Mouse (Mus musculus): Measurements from ENCODE around the gene Ppp2r1a.

Ppp2r1a gene

GRCm38 (mm10) chr17:20944985-20945891 lies at the start of gene Ppp2r1a:
TSS of gene Ppp2r1a (plus strand) at chr17:20945311.
- DNase-seq (ENCODE audit: low read depth) = peak; percentile 98

GRCm38 (mm10) chr17:20904991-20905390 lies 40.1 kb upstream of the Ppp2r1a start, which contains the start of gene Vmn1r231:
TSS of gene Vmn1r231 (minus strand) at chr17:20905091.
- DNase-seq (ENCODE audit: low read depth) = no peak

- DNase-seq (ENCODE audit: low read depth) = no peak
Measured at GRCm38 (mm10) chr17:20919614-20920013, 25.5 kb upstream of the Ppp2r1a start, which contains the start of gene Vmn1r232. TSS of gene Vmn1r232 (minus strand) at chr17:20919714.

- DNase-seq (ENCODE audit: low read depth) = no peak
Measured at GRCm38 (mm10) chr17:20944226-20944625, 885 bp upstream of the Ppp2r1a start.

GRCm38 (mm10) chr17:20946026-20946565 lies 985 bp downstream of the Ppp2r1a start:
- no peak for DNase-seq (ENCODE audit: low read depth)

- DNase-seq (ENCODE audit: low read depth) = no peak
Measured at GRCm38 (mm10) chr17:20946636-20947035, 1.5 kb downstream of the Ppp2r1a start.

GRCm38 (mm10) chr17:20960386-20960785 lies 15.3 kb downstream of the Ppp2r1a start:
- DNase-seq (ENCODE audit: low read depth) = no peak

GRCm38 (mm10) chr17:20965421-20965820 lies 20.3 kb downstream of the Ppp2r1a start:
- DNase-seq (ENCODE audit: low read depth) = no peak

GRCm38 (mm10) chr17:20966681-20967080 lies 21.6 kb downstream of the Ppp2r1a start:
- DNase-seq (ENCODE audit: low read depth) = no peak

- no peak for DNase-seq (ENCODE audit: low read depth)
Measured at GRCm38 (mm10) chr17:20993716-20994115, 48.6 kb downstream of the Ppp2r1a start.

- no peak for DNase-seq (ENCODE audit: low read depth)
Measured at GRCm38 (mm10) chr17:20996364-20996763, 51.3 kb downstream of the Ppp2r1a start, which contains the start of gene Vmn1r233. TSS of gene Vmn1r233 (minus strand) at chr17:20996464.

GRCm38 (mm10) chr17:21008382-21009331 lies 63.5 kb downstream of the Ppp2r1a start, which contains the start of gene Zfp160:
TSS of gene Zfp160 (plus strand) at chr17:21008903.
- peak; percentile 81 for DNase-seq (ENCODE audit: low read depth)

GRCm38 (mm10) chr17:21009726-21010125 lies 64.6 kb downstream of the Ppp2r1a start:
- DNase-seq (ENCODE audit: low read depth) = no peak
